Mouse (Mus musculus): ENCODE results near the gene Kcnj6. TPM values are rescaled to one million over a fixed set of nuclear protein-coding genes. Genes with fewer than 3 reads are reported as not detected.
A peak's percentile ranks its signal among the peaks of the same experiment; 100 is the strongest.

Kcnj6 gene
- polyA plus RNA-seq, 1 experiment from 2014 or later, result 0.10 TPM

DNA sequence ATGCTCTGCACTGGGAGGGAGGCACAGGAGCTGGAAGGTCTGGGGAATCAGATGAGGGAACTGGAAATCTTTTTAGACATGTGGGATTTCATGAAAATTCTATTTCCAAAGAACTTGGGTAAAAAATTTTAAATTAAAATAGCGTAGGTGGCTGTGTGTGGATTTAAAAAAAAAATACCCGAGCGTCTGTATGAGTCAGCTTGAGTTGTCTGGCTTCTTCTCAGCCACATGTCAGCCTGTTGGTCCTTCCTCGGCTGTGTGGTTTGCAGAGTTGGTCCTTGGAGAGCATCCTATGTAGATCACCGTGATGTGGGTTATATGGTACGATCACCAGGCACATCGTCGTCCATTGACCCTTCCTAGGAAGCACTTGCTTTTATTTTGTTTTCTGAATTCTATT lies 114.3 kb downstream of the Kcnj6 start:
- H3K4me3 ChIP-seq, result no peak overlapping the region
- H3K27ac ChIP-seq, result no peak overlapping the region
- no peak overlapping the region for H3K4me2 ChIP-seq
- no peaks in the 10 kb centered on the region for H3K36me3 ChIP-seq
- H3K9me3 ChIP-seq (replicated peaks), result no peaks in the 10 kb centered on the region
- ATAC-seq (replicated peaks; ENCODE audit: insufficient number of reproducible peaks, insufficient read depth, low FRiP score, low read depth), result no peak
- 69% methylated on average over 8 of the region's 8 CpGs for WGBS
- H3K4me1 ChIP-seq (replicated peaks), result no peaks in the 10 kb centered on the region
- H3K9ac ChIP-seq, result no peak overlapping the region
- H3K27me3 ChIP-seq, result no peaks in the 10 kb centered on the region

DNA sequence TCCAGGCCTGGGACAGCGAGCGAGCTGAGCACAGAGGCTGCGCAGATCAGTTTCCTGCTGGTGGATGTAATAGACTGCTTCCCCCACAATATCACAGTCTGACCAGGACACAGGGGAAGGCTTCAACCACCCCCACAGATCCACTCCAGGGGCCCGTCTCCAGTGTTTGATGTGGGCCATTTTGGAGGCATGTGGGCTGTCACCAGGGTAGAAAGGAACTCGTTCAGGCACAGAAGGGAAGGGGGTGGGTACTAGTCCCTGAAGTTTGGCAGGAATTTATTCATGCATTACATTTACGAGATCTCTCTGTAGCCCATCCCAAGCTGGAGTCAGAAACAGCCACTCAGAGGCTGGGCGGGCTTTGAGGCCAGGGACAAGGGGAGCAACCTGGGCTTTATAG lies 115.4 kb downstream of the Kcnj6 start:
- H3K4me2 ChIP-seq, result no peak overlapping the region
- H3K27me3 ChIP-seq, result no peaks in the 10 kb centered on the region
- no peak for ATAC-seq (replicated peaks; ENCODE audit: insufficient number of reproducible peaks, insufficient read depth, low FRiP score, low read depth)
- no peak overlapping the region for H3K27ac ChIP-seq
- H3K4me1 ChIP-seq (replicated peaks), result no peaks in the 10 kb centered on the region
- H3K4me3 ChIP-seq, result no peak overlapping the region
- no peaks in the 10 kb centered on the region for H3K9me3 ChIP-seq (replicated peaks)
- WGBS, result 65% methylated on average over 7 of the region's 7 CpGs
- no peaks in the 10 kb centered on the region for H3K36me3 ChIP-seq
- no peak overlapping the region for H3K9ac ChIP-seq

GRCm38 (mm10) chr16:94872614-94873272 lies 124.8 kb downstream of the Kcnj6 start:
- ATAC-seq (replicated peaks; ENCODE audit: insufficient number of reproducible peaks, insufficient read depth, low FRiP score, low read depth), result no peak
- H3K27ac ChIP-seq, result no peak overlapping the region
- no peak overlapping the region for H3K9ac ChIP-seq
- no peaks in the 10 kb centered on the region for H3K9me3 ChIP-seq (replicated peaks)
- no peak overlapping the region for H3K4me3 ChIP-seq
- WGBS, result 38% methylated on average over 9 of the region's 9 CpGs
- no peaks in the 10 kb centered on the region for H3K36me3 ChIP-seq
- H3K4me1 ChIP-seq (replicated peaks), result no peaks in the 10 kb centered on the region
- no peak overlapping the region for H3K4me2 ChIP-seq
- no peaks in the 10 kb centered on the region for H3K27me3 ChIP-seq

- Histone ChIP-seq H3K36me3 (no peaks in the 10 kb centered on the region), H3K27me3 (no peaks in the 10 kb centered on the region), H3K27ac (no peak overlapping the region), H3K4me1 (replicated peaks) (no peaks in the 10 kb centered on the region), H3K9me3 (replicated peaks) (no peaks in the 10 kb centered on the region), H3K9ac (no peak overlapping the region), H3K4me3 (no peak overlapping the region), H3K4me2 (no peak overlapping the region)
- 81% methylated on average over 5 of the region's 5 CpGs for WGBS
- ATAC-seq (replicated peaks; ENCODE audit: insufficient number of reproducible peaks, insufficient read depth, low FRiP score, low read depth), result no peak
Observed at GRCm38 (mm10) chr16:94868354-94868753, 129.1 kb downstream of the Kcnj6 start.

- H3K27ac ChIP-seq, result no peak overlapping the region
- no peaks in the 10 kb centered on the region for H3K36me3 ChIP-seq
- H3K9ac ChIP-seq, result no peak overlapping the region
- H3K4me1 ChIP-seq (replicated peaks), result no peaks in the 10 kb centered on the region
- H3K4me3 ChIP-seq, result no peak overlapping the region
- H3K4me2 ChIP-seq, result no peak overlapping the region
- WGBS, result 34% methylated on average over 14 of the region's 14 CpGs
- H3K27me3 ChIP-seq, result no peaks in the 10 kb centered on the region
- H3K9me3 ChIP-seq (replicated peaks), result no peaks in the 10 kb centered on the region
- 0 out of 2 replicates have a peak, but pooled peaks have one; percentile 47 for ATAC-seq (replicated peaks; ENCODE audit: insufficient number of reproducible peaks, insufficient read depth, low FRiP score, low read depth)
Observed at GRCm38 (mm10) chr16:94866300-94866956, 131.1 kb downstream of the Kcnj6 start.

GRCm38 (mm10) chr16:94865796-94866195 lies 131.7 kb downstream of the Kcnj6 start:
- H3K4me2 ChIP-seq, result no peak overlapping the region
- no peaks in the 10 kb centered on the region for H3K4me1 ChIP-seq (replicated peaks)
- no peaks in the 10 kb centered on the region for H3K27me3 ChIP-seq
- no peaks in the 10 kb centered on the region for H3K9me3 ChIP-seq (replicated peaks)
- H3K9ac ChIP-seq, result no peak overlapping the region
- 79% methylated on average over 1 of the region's 1 CpGs for WGBS
- ATAC-seq (replicated peaks; ENCODE audit: insufficient number of reproducible peaks, insufficient read depth, low FRiP score, low read depth), result no peak
- no peaks in the 10 kb centered on the region for H3K36me3 ChIP-seq
- H3K27ac ChIP-seq, result no peak overlapping the region
- H3K4me3 ChIP-seq, result no peak overlapping the region

DNA sequence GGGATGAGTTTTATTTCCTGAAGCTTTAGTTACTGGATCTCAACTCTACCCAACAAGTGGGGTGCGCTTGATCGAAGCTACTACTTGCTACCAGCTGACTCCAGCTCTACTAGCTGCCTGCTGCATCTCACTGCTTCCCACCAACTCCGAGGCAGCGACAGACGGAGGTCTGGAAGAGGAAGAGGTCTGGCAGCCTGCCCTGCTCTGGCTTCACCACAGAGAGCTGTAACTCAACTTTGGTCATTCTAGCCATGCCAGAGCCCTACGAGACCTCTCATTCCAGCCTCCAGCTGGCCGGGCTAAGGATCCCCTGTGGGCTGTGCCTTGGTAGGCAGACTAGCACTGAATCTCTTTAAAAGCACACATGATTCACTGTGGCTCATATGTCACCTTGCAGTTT lies 132.4 kb downstream of the Kcnj6 start:
- WGBS, result 81% methylated on average over 7 of the region's 7 CpGs
- Histone ChIP-seq H3K4me1 (replicated peaks) (no peaks in the 10 kb centered on the region), H3K4me3 (no peak overlapping the region), H3K4me2 (no peak overlapping the region), H3K27ac (no peak overlapping the region), H3K9ac (no peak overlapping the region), H3K36me3 (no peaks in the 10 kb centered on the region), H3K27me3 (no peaks in the 10 kb centered on the region), H3K9me3 (replicated peaks) (no peaks in the 10 kb centered on the region)
- ATAC-seq (replicated peaks; ENCODE audit: insufficient number of reproducible peaks, insufficient read depth, low FRiP score, low read depth), result no peak

- ATAC-seq (replicated peaks; ENCODE audit: insufficient number of reproducible peaks, insufficient read depth, low FRiP score, low read depth), result no peak
- H3K27me3 ChIP-seq, result no peaks in the 10 kb centered on the region
- 76% methylated on average over 5 of the region's 5 CpGs for WGBS
Observed at GRCm38 (mm10) chr16:94863475-94863874, 134.0 kb downstream of the Kcnj6 start.

GRCm38 (mm10) chr16:94855990-94856389 lies 141.5 kb downstream of the Kcnj6 start:
- Histone ChIP-seq H3K4me2 (no peak overlapping the region), H3K36me3 (no peaks in the 10 kb centered on the region), H3K9me3 (replicated peaks) (no peaks in the 10 kb centered on the region), H3K4me3 (no peak overlapping the region), H3K27ac (no peak overlapping the region), H3K4me1 (replicated peaks) (no peaks in the 10 kb centered on the region), H3K27me3 (no peaks in the 10 kb centered on the region), H3K9ac (no peak overlapping the region)
- 91% methylated on average over 5 of the region's 5 CpGs for WGBS
- no peak for ATAC-seq (replicated peaks; ENCODE audit: insufficient number of reproducible peaks, insufficient read depth, low FRiP score, low read depth)

More at GRCm38 (mm10) chr16:94863475-94863874, 134.0 kb downstream of the Kcnj6 start:
- Histone ChIP-seq H3K4me1 (replicated peaks) (no peaks in the 10 kb centered on the region), H3K4me2 (no peak overlapping the region), H3K4me3 (no peak overlapping the region), H3K27ac (no peak overlapping the region), H3K9ac (no peak overlapping the region), H3K36me3 (no peaks in the 10 kb centered on the region), H3K9me3 (replicated peaks) (no peaks in the 10 kb centered on the region)

DNA sequence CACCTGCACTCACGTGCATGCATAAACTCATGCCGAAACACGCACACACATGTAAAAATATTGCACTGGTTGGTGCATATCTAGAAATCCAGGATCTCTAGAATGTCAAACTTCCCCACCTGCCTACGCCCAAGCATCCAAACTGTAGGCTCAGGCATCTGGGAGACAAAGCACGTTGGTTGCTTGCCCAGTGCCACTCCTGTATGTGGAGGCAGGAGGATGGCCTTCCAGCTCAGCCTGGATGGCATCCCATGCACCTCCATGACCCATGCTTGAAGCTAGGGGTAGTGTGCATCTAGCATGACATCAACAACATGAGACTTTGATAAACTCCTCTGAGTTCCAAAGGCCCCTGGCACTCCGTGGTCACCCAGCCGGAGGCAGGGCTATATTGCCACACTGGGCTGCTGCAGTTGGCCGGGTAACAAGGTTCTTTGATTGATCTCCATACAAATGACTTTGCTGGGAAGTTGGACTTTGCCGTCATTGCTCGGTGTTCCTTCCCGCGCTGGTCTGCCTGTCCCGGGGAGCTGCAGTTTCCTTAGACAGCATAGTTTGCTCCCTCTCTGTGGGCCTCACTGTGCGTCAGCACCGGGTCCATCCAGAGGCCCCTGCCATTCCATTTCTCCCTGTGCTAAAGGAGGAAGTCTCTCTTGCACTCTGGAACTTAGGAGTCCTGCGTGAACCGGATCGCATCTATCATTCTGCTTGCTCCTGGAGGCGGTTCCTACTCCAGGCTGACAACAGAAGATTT lies 144.9 kb downstream of the Kcnj6 start:
- WGBS, result 58% methylated on average over 19 of the region's 19 CpGs
- H3K4me1 ChIP-seq (replicated peaks), result 0 out of 2 replicates have a peak, but pooled peaks cover 3% of the 10 kb centered on the region
- H3K9me3 ChIP-seq (replicated peaks), result no peaks in the 10 kb centered on the region
- no peaks in the 10 kb centered on the region for H3K27me3 ChIP-seq
- no peak overlapping the region for H3K4me2 ChIP-seq
- H3K9ac ChIP-seq, result no peak overlapping the region
- H3K36me3 ChIP-seq, result no peaks in the 10 kb centered on the region
- ATAC-seq (replicated peaks; ENCODE audit: insufficient number of reproducible peaks, insufficient read depth, low FRiP score, low read depth), result no peak
- no peak overlapping the region for H3K27ac ChIP-seq
- H3K4me3 ChIP-seq, result no peak overlapping the region

GRCm38 (mm10) chr16:94850393-94850792 lies 147.1 kb downstream of the Kcnj6 start:
- no peaks in the 10 kb centered on the region for H3K9me3 ChIP-seq (replicated peaks)
- no peak overlapping the region for H3K4me3 ChIP-seq
- H3K4me2 ChIP-seq, result no peak overlapping the region
- 44% methylated on average over 14 of the region's 14 CpGs for WGBS
- H3K27ac ChIP-seq, result no peak overlapping the region
- ATAC-seq (replicated peaks; ENCODE audit: insufficient number of reproducible peaks, insufficient read depth, low FRiP score, low read depth), result no peak
- H3K4me1 ChIP-seq (replicated peaks), result 0 out of 2 replicates have a peak, but pooled peaks cover 3% of the 10 kb centered on the region
- no peak overlapping the region for H3K9ac ChIP-seq
- no peaks in the 10 kb centered on the region for H3K27me3 ChIP-seq
- no peaks in the 10 kb centered on the region for H3K36me3 ChIP-seq

All from heart, embryonic 15.5 days (tissue).